Mouse (Mus musculus) erythroblast, embryonic 14.5 days (primary cell): Measurements from ENCODE around the gene Dnajc1.

Experiments
- GATA1 ChIP-seq: IDR thresholded peaks from 2 replicates; pipeline ENCODE4 v1.6.1; 2012; ENCODE audit warnings: low read length, inconsistent platforms, mixed read lengths
- TAL1 ChIP-seq: IDR thresholded peaks from 3 replicates; pipeline ENCODE4 v1.6.1; 2012; ENCODE audit warnings: low read length, inconsistent platforms, mixed read lengths

- TF ChIP-seq TAL1 (no peak), GATA1 (no peak)
Measured at GRCm38 (mm10) chr2:18195285-18195684, 197.3 kb downstream of the Dnajc1 start.
